Mouse (Mus musculus): Measurements from ENCODE around the gene Alg1. TPM values are rescaled to one million over a fixed set of nuclear protein-coding genes. Genes with fewer than 3 reads are reported as not detected.

The Alg1 gene
- polyA plus RNA-seq, 1 experiment from 2014 or later = 27.8 TPM

- no peak for ATAC-seq (ENCODE audit: insufficient number of reproducible peaks, insufficient read depth, low FRiP score, low TSS enrichment, low read depth)
- H3K36me3 ChIP-seq = peaks cover 78% of the 10 kb centered on the region
Measured at GRCm38 (mm10) chr16:5242355-5242754, 8.9 kb downstream of the Alg1 start.

GRCm38 (mm10) chr16:5242882-5243281 is 9.5 kb downstream of the Alg1 start:
- H3K9me3 ChIP-seq = no peaks in the 10 kb centered on the region
- H3K9ac ChIP-seq (replicated peaks) = no peak overlapping the region
- H3K27ac ChIP-seq = no peak overlapping the region
- WGBS = 94% methylated on average over 6 of the region's 6 CpGs
- H3K36me3 ChIP-seq = peaks cover 83% of the 10 kb centered on the region
- no peak overlapping the region for H3K4me3 ChIP-seq (replicated peaks)
- no peaks in the 10 kb centered on the region for H3K4me1 ChIP-seq (replicated peaks)
- no peaks in the 10 kb centered on the region for H3K27me3 ChIP-seq
- no peak for ATAC-seq (ENCODE audit: insufficient number of reproducible peaks, insufficient read depth, low FRiP score, low TSS enrichment, low read depth)
- H3K4me2 ChIP-seq = no peak overlapping the region

More at GRCm38 (mm10) chr16:5242355-5242754, 8.9 kb downstream of the Alg1 start:
- H3K4me3 ChIP-seq (replicated peaks) = no peak overlapping the region
- H3K9me3 ChIP-seq = no peaks in the 10 kb centered on the region
- no peaks in the 10 kb centered on the region for H3K27me3 ChIP-seq
- 92% methylated on average over 4 of the region's 4 CpGs for WGBS
- H3K9ac ChIP-seq (replicated peaks) = no peak overlapping the region
- H3K4me1 ChIP-seq (replicated peaks) = no peaks in the 10 kb centered on the region
- no peak overlapping the region for H3K4me2 ChIP-seq
- no peak overlapping the region for H3K27ac ChIP-seq

- Histone ChIP-seq H3K4me2 (no peak overlapping the region), H3K36me3 (peaks cover 92% of the 10 kb centered on the region), H3K4me3 (replicated peaks) (no peak overlapping the region), H3K27ac (no peak overlapping the region), H3K4me1 (replicated peaks) (no peaks in the 10 kb centered on the region), H3K9ac (replicated peaks) (no peak overlapping the region), H3K27me3 (no peaks in the 10 kb centered on the region), H3K9me3 (no peaks in the 10 kb centered on the region)
- no peak; the same call in 1 of the 2 replicates for ATAC-seq (ENCODE audit: insufficient number of reproducible peaks, insufficient read depth, low FRiP score, low TSS enrichment, low read depth)
- 33% methylated on average over 7 of the region's 7 CpGs for WGBS
Measured at GRCm38 (mm10) chr16:5244411-5244810, 11.0 kb downstream of the Alg1 start.

GRCm38 (mm10) chr16:5250891-5251290 is 17.5 kb downstream of the Alg1 start:
- H3K4me1 ChIP-seq (replicated peaks) = peaks cover 13% of the 10 kb centered on the region; the same call in 1 of the 2 replicates
- H3K4me2 ChIP-seq = no peak overlapping the region
- no peaks in the 10 kb centered on the region for H3K9me3 ChIP-seq
- WGBS = 85% methylated on average over 3 of the region's 3 CpGs
- H3K27ac ChIP-seq = no peak overlapping the region
- no peak overlapping the region for H3K4me3 ChIP-seq (replicated peaks)
- no peak for ATAC-seq (ENCODE audit: insufficient number of reproducible peaks, insufficient read depth, low FRiP score, low TSS enrichment, low read depth)
- peaks cover 49% of the 10 kb centered on the region for H3K36me3 ChIP-seq
- H3K27me3 ChIP-seq = no peaks in the 10 kb centered on the region
- no peak overlapping the region for H3K9ac ChIP-seq (replicated peaks)

GRCm38 (mm10) chr16:5252260-5252659 is 18.8 kb downstream of the Alg1 start:
- no peak for ATAC-seq (ENCODE audit: insufficient number of reproducible peaks, insufficient read depth, low FRiP score, low TSS enrichment, low read depth)
- WGBS = 92% methylated on average over 2 of the region's 2 CpGs
- Histone ChIP-seq H3K4me2 (no peak overlapping the region), H3K36me3 (peaks cover 39% of the 10 kb centered on the region), H3K4me1 (replicated peaks) (peaks cover 16% of the 10 kb centered on the region; the same call in 1 of the 2 replicates), H3K27ac (no peak overlapping the region), H3K4me3 (replicated peaks) (no peak overlapping the region), H3K9ac (replicated peaks) (no peak overlapping the region), H3K27me3 (no peaks in the 10 kb centered on the region), H3K9me3 (no peaks in the 10 kb centered on the region)

- Histone ChIP-seq H3K4me1 (replicated peaks) (peaks cover 16% of the 10 kb centered on the region; the same call in 1 of the 2 replicates), H3K4me3 (replicated peaks) (peak overlapping the region; percentile 63), H3K9ac (replicated peaks) (peak overlapping the region; percentile 68), H3K36me3 (peaks cover 17% of the 10 kb centered on the region), H3K4me2 (peak overlapping the region; percentile 77), H3K9me3 (no peaks in the 10 kb centered on the region), H3K27me3 (no peaks in the 10 kb centered on the region), H3K27ac (peak overlapping the region; percentile 78)
- WGBS = 6% methylated on average over 15 of the region's 15 CpGs
- ATAC-seq (ENCODE audit: insufficient number of reproducible peaks, insufficient read depth, low FRiP score, low TSS enrichment, low read depth) = peak; percentile 53
Measured at GRCm38 (mm10) chr16:5254346-5255025, 21.1 kb downstream of the Alg1 start.

GRCm38 (mm10) chr16:5255081-5255740 is 21.8 kb downstream of the Alg1 start:
- Histone ChIP-seq H3K9me3 (no peaks in the 10 kb centered on the region), H3K4me2 (peak overlapping the region; percentile 77), H3K27ac (peak overlapping the region; percentile 78), H3K27me3 (no peaks in the 10 kb centered on the region), H3K4me1 (replicated peaks) (peaks cover 16% of the 10 kb centered on the region; the same call in 1 of the 2 replicates), H3K9ac (replicated peaks) (peak overlapping the region; percentile 68), H3K36me3 (peaks cover 10% of the 10 kb centered on the region; the same call in 1 of the 2 replicates), H3K4me3 (replicated peaks) (peak overlapping the region; percentile 63)
- 2% methylated on average over 27 of the region's 27 CpGs for WGBS
- no peak for ATAC-seq (ENCODE audit: insufficient number of reproducible peaks, insufficient read depth, low FRiP score, low TSS enrichment, low read depth)

GRCm38 (mm10) chr16:5255779-5256496 is 22.5 kb downstream of the Alg1 start, which contains the start of gene Eef2kmt:
Eef2kmt (minus strand) TSS chr16:5255983.
- peak within 1 kb of the TSS; percentile 83 for H3K27ac ChIP-seq
- WGBS = 1% methylated on average over 57 of the region's 57 CpGs
- peak within 1 kb of the TSS; percentile 63 for H3K4me3 ChIP-seq (replicated peaks)
- peak; percentile 97 for ATAC-seq (ENCODE audit: insufficient number of reproducible peaks, insufficient read depth, low FRiP score, low TSS enrichment, low read depth)
- peaks cover 4% of the 10 kb centered on the region; the same call in 1 of the 2 replicates for H3K36me3 ChIP-seq
- H3K9me3 ChIP-seq = no peaks in the 10 kb centered on the region
- peak within 1 kb of the TSS; percentile 68 for H3K9ac ChIP-seq (replicated peaks)
- H3K4me1 ChIP-seq (replicated peaks) = peaks cover 16% of the 10 kb centered on the region; the same call in 1 of the 2 replicates
- H3K27me3 ChIP-seq = no peaks in the 10 kb centered on the region
- peak within 1 kb of the TSS; percentile 77 for H3K4me2 ChIP-seq

GRCm38 (mm10) chr16:5263156-5263555 is 29.7 kb downstream of the Alg1 start:
- Histone ChIP-seq H3K4me1 (replicated peaks) (peaks cover 6% of the 10 kb centered on the region; the same call in 1 of the 2 replicates), H3K9ac (replicated peaks) (no peak overlapping the region), H3K4me3 (replicated peaks) (no peak overlapping the region), H3K27me3 (no peaks in the 10 kb centered on the region), H3K4me2 (no peak overlapping the region), H3K36me3 (no peaks in the 10 kb centered on the region), H3K27ac (no peak overlapping the region), H3K9me3 (peaks cover 9% of the 10 kb centered on the region; the same call in 1 of the 2 replicates)
- ATAC-seq (ENCODE audit: insufficient number of reproducible peaks, insufficient read depth, low FRiP score, low TSS enrichment, low read depth) = peak; percentile 64; the same call in 1 of the 2 replicates
- WGBS = 48% methylated on average over 8 of the region's 8 CpGs

- Histone ChIP-seq H3K4me1 (replicated peaks) (peaks cover 6% of the 10 kb centered on the region; the same call in 1 of the 2 replicates), H3K9me3 (peaks cover 9% of the 10 kb centered on the region; the same call in 1 of the 2 replicates), H3K4me2 (no peak overlapping the region), H3K36me3 (no peaks in the 10 kb centered on the region), H3K9ac (replicated peaks) (no peak overlapping the region), H3K27ac (no peak overlapping the region), H3K4me3 (replicated peaks) (no peak overlapping the region), H3K27me3 (no peaks in the 10 kb centered on the region)
- 81% methylated on average over 7 of the region's 7 CpGs for WGBS
- peak; percentile 26; the same call in 1 of the 2 replicates for ATAC-seq (ENCODE audit: insufficient number of reproducible peaks, insufficient read depth, low FRiP score, low TSS enrichment, low read depth)
Measured at GRCm38 (mm10) chr16:5263926-5264325, 30.5 kb downstream of the Alg1 start.

Data from limb, embryonic 12.5 days (tissue).